16 mouse cellular contexts compared by ENCODE assay signal in the genomic region with DNA sequence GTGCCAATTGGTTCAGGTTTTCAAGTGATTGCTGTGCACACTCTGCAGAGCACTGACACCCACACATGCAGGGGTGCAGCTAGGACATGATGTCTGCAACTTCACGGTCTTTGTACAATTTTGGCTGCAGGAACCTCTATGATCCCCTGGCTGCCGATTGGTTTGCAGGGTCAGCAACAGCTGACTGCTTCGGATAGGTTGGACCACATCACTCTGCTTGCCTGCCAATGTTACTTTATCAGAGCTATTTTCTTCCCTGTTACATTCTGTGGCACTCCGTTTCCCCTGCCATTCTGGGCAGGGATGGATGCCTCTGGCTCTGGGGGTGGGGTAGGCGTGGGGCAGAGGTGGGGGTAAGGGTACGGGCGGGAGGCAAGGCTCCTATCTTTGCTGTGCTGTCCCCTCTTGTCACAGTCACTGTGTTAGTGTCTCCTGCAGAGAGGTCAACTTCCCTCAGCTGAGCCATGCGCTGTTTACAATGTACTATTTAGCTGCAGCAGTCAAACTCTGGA. TPM values are rescaled to one million over a fixed set of nuclear protein-coding genes. Genes with fewer than 3 reads are reported as not detected.
DNase-seq lines count a peak whose midpoint lies in the region; ATAC-seq lines count a peak whose summit lies in the region.
"Had no signal": no experiment of that assay in that cellular context is flagged by ENCODE, and none has a peak within 500 bp of the region (broad histone marks: within the 10 kb centered on the region; RNA-seq: fewer than 3 reads in every experiment).

No protein-coding gene starts in this region.

- 0 out of 2 replicates have a peak, but pooled peaks cover 5% of the 10 kb centered on the region for H3K4me1 ChIP-seq in heart, embryonic 12.5 days (replicated peaks)
- H3K4me1 ChIP-seq: midbrain, embryonic 12.5 days had no signal

- no peak overlapping the region for H3K4me3 ChIP-seq in heart, embryonic 12.5 days
- H3K4me3 ChIP-seq: midbrain, embryonic 12.5 days had no signal

- no peak overlapping the region for H3K4me2 ChIP-seq in heart, embryonic 12.5 days
- H3K4me2 ChIP-seq: midbrain, embryonic 12.5 days had no signal

- peak; percentile 41 for DNase-seq in gastrocnemius, adult 18-20 months (ENCODE audit: low spot score)
- no peak for DNase-seq in gastrocnemius, adult 8-10 months (ENCODE audit: low spot score in 2 of 2)
- peak; percentile 9 to 55 for DNase-seq in left cerebral cortex, postnatal 14 days (ENCODE audit: low spot score in 2 of 2)
- no peak for DNase-seq in left cerebral cortex, adult 11 months (ENCODE audit: low spot score)
- peak; percentile 10 to 24 for DNase-seq in layer of hippocampus, adult 8-10 months (ENCODE audit: low spot score in 2 of 2)
- DNase-seq in kidney, adult 9 months = no peak
- DNase-seq in kidney, adult 8-10 months = no peak
- DNase-seq: cerebellum, adult 8-10 months; left cerebral cortex, postnatal 4 days; thymus, postnatal 4 days had no signal

- intact Hi-C loops in left cerebral cortex, postnatal 14 days (cut with DNase I) = no loop called here

- no peak for ATAC-seq in heart, embryonic 12.5 days (ENCODE audit: insufficient number of reproducible peaks, low FRiP score)
- ATAC-seq: forebrain, embryonic 14.5 days; intestine, postnatal 0 days had no signal

- peaks cover 43% of the 10 kb centered on the region for H3K36me3 ChIP-seq in heart, embryonic 12.5 days
- H3K36me3 ChIP-seq: midbrain, embryonic 12.5 days had no signal

- no peaks in the 10 kb centered on the region for H3K27me3 ChIP-seq in heart, embryonic 12.5 days (replicated peaks)
- H3K27me3 ChIP-seq: midbrain, embryonic 12.5 days had no signal

- H3K9ac ChIP-seq in heart, embryonic 12.5 days = no peak overlapping the region
- H3K9ac ChIP-seq: liver, embryonic 14.5 days; midbrain, embryonic 12.5 days had no signal

- H3K27ac ChIP-seq in heart, embryonic 12.5 days (ENCODE audit: poor library complexity, severe bottlenecking) = peak overlapping the region; percentile 39
- H3K27ac ChIP-seq: liver, embryonic 14.5 days; midbrain, embryonic 12.5 days had no signal

- WGBS in heart, embryonic 12.5 days = 45% methylated on average over 8 of the region's 8 CpGs

- no peaks in the 10 kb centered on the region for H3K9me3 ChIP-seq in heart, embryonic 12.5 days (replicated peaks)
- H3K9me3 ChIP-seq: midbrain, embryonic 12.5 days had no signal

RNA-seq across cellular contexts. Expression of a gene that starts 6.5 kb away (rescaled TPM):
- not detected for total RNA-seq in gastrocnemius, adult 18-20 months (2021)
- total RNA-seq in gastrocnemius, adult 8-10 months (2022) = not detected
- total RNA-seq in left cerebral cortex, postnatal 14 days (2021) = 10 to 100 TPM in 1 of 2 experiments, 1 to 10 TPM in 1; 7.0 to 10.8 TPM
- polyA plus RNA-seq in heart, embryonic 12.5 days (2016; fragmentation: Nextera tagmentation; extraction: Ambion mirVana) = 0.05 TPM in 1 of 2 replicates, not detected in the other
- 10 to 100 TPM; 55.0 to 58.0 (median 56.9) TPM for total RNA-seq in layer of hippocampus, adult 8-10 months (2022)

RNA-seq across cellular contexts. Expression of a gene that starts 28.9 kb away (rescaled TPM):
- 1,000 to 10,000 TPM in 1 of 2 experiments, 100 to 1,000 TPM in 1; 908 to 1,105 TPM for total RNA-seq in gastrocnemius, adult 18-20 months (2021)
- total RNA-seq in gastrocnemius, adult 8-10 months (2022) = 1,000 to 10,000 TPM in 3 of 4 experiments, 100 to 1,000 TPM in 1; 903 to 1,283 (median 1,111) TPM
- total RNA-seq in left cerebral cortex, postnatal 14 days (2021) = 1 to 10 TPM in 1 of 2 experiments, under 1 TPM in 1; 0.89 to 1.5 TPM
- 626 and 648 TPM in 2 replicates for polyA plus RNA-seq in heart, embryonic 12.5 days (2016; fragmentation: Nextera tagmentation; extraction: Ambion mirVana)
- total RNA-seq in layer of hippocampus, adult 8-10 months (2022) = 1 to 10 TPM; 1.8 to 2.4 (median 2.2) TPM
- total RNA-seq: hematopoietic stem cell, adult 5-6 weeks had no signal

RNA-seq across cellular contexts. Expression of a gene that starts 37.0 kb away (rescaled TPM):
- under 1 TPM; 0.55 to 0.73 TPM for total RNA-seq in gastrocnemius, adult 18-20 months (2021)
- total RNA-seq in gastrocnemius, adult 8-10 months (2022) = under 1 TPM; 0.32 to 0.54 (median 0.41) TPM
- total RNA-seq in left cerebral cortex, postnatal 14 days (2021) = 1 to 10 TPM in 1 of 2 experiments, under 1 TPM in 1; 0.88 to 1.5 TPM
- 1.5 and 2.1 TPM in 2 replicates for polyA plus RNA-seq in heart, embryonic 12.5 days (2016; fragmentation: Nextera tagmentation; extraction: Ambion mirVana)
- total RNA-seq in layer of hippocampus, adult 8-10 months (2022) = 1 to 10 TPM; 1.8 to 3.0 (median 2.5) TPM

Comparison
In these comparisons a context has a peak if more than half of its experiments do, and no peak if none do; other contexts are left out.
1. DNase-seq: peak in gastrocnemius, adult 18-20 months (single experiment), left cerebral cortex, postnatal 14 days (2 of 2) and layer of hippocampus, adult 8-10 months (2 of 2); none in gastrocnemius, adult 8-10 months (0 of 2), left cerebral cortex, adult 11 months (single experiment), kidney, adult 9 months (single experiment) and kidney, adult 8-10 months (0 of 2).
2. RNA of a gene that starts 6.5 kb away (total RNA-seq): 55.0 to 58.0 TPM in layer of hippocampus, adult 8-10 months and 7.0 to 10.8 TPM in left cerebral cortex, postnatal 14 days; not detected in gastrocnemius, adult 18-20 months and not detected in gastrocnemius, adult 8-10 months; every median in the first group is over 4 times any median in the second.
3. RNA of a gene that starts 28.9 kb away (total RNA-seq): 903 to 1,283 TPM in gastrocnemius, adult 8-10 months and 908 to 1,105 TPM in gastrocnemius, adult 18-20 months; 1.8 to 2.4 TPM in layer of hippocampus, adult 8-10 months and 0.89 to 1.5 TPM in left cerebral cortex, postnatal 14 days; every median in the first group is over 100 times any median in the second.